Mouse (Mus musculus) kidney, postnatal 14 days (tissue): Measurements from ENCODE around the gene Raly.

Source experiments
- DNase-seq: peaks from one replicate; pipeline ENCODE4 v3.0.0; 2022; ENCODE audit warnings: mixed read lengths

Gene Raly

DNA sequence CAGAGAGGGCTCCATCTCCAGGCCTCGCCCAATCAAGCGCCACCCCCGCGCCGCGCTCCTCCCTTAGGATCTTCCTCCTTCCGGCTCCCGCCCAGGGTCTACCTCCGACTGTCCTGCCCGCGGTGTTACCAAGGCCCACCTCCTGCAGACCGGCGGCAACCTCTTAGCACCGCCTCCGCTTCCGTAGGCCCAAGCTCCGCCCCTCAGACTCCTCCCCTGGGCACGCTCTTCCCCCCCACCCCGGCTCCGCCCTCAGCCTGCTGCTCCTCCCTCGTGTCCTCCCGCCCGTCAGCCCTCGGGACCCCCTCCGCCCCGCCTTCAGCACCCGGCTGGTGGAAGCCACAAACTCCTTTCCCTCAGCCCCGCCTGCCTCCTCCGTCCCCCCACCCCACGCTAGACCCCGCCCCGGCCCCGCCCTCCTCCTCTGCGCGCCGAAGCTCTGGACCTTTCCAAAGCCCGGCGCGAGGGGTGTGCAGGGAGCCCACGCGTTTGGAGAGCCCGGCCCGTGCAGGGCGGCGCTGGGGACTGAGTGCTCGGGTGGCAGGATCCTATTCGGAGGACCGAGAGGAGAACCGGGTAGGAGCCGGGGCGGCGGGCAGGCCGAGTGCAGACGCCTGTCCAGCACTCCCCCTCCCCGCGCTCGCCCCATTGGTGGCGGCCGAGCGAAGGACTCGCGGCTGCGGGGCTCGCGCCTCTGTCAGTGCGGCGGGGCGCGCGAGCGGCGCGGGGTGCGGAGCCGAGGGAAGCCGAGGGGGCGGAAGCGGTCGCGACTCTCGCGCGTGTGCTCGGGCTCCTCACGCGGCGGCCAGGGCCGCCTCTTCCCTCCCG is at the start of gene Raly, which contains the start of gene a:
Gene Raly (plus strand): TSS at position 441 of the 828 bp plus-strand sequence.
Gene a (plus strand): TSS at position 747 of the 828 bp plus-strand sequence.
- peak; percentile 98 for DNase-seq

GRCm38 (mm10) chr2:154742911-154743819 is 47.7 kb upstream of the Raly start:
- DNase-seq, result no peak

DNA sequence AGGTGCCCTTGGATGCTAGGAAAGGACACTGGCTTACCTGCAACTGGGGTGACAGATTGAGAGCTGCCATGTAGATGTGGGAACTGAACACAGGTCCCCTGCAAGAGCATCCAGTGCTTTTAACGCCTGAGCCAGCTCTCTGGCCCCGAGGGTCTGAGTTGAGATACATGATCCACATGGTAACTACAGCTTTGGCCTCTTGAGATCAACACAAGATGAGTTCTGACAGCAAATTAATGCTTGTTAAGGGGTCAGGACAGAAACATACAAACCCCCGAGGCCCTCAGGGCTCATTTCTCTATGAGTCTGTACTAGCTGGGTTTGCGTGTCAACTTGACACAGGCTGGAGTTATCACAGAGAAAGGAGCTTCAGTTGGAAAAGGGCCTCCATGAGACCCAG is 47.0 kb upstream of the Raly start:
- DNase-seq, result no peak

GRCm38 (mm10) chr2:154748383-154748782 is 42.5 kb upstream of the Raly start:
- DNase-seq, result no peak

DNA sequence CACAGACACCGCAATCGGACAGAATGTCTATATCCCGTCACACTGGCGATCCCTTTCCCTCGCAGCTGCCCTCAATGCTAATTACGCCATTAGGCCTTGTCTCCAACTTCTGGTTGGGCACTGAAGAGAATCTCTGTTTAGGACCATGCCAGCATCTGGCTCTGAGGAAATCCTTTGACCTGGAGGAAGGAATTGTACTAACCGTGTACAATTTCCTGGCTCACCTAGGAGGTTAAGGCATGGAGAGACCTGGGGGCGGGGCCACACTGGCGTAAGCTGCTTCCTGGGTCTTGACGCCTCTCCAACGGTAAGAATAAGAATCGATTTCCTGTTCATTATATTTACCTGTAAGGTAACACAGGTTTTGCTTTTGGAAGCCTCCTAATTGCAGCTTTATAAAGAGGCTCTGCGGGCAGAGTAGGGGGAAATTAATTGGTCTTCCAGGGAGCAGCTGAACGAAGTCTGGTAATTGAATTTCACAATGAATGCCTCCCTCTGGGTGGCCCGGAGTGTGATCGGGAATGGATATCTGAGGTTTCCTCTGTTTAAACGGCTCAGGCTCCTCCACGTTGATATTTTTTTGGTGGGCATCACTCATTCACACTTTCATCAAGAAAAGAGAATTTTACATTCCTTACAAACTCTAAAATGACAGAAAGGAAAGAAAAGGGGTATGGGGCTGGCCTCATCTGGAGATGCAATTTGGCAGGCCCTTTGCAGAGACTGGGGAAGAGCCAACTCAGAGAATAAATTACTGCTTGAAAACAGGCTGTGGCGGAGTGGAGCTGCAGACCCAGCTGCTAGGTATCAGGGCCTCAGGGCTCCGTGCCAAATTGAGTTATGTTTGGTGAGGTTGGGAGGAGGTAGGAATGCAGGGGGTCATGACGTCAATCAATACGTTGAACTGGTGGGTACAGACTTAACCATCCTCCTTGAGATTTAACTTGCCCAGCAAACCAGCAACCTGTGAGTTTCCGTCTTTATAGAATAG is 41.6 kb upstream of the Raly start:
- peak; percentile 30 for DNase-seq

- no peak for DNase-seq
Observed at GRCm38 (mm10) chr2:154751924-154752323, 39.0 kb upstream of the Raly start.

- DNase-seq, result no peak
Observed at GRCm38 (mm10) chr2:154754068-154754560, 36.8 kb upstream of the Raly start.

DNA sequence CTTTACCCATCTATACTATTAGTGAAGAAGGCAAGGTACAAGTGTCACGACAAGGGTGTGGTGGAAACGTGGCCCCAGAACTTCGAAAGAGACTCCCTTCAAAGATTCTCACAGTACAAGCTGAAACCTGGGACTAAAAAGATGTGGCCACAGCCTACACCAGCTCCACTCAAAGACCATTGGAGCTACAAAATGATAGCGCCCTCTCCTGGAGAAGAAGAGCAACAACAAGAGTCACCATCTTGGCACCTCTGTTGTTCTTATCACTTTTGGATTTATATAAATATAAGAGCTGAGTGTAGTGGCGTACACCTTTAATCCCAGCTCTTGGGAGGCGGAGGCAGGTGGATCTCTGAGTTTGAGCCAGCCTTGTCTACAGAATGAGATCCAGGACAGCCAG is 35.1 kb upstream of the Raly start:
- DNase-seq, result no peak

DNA sequence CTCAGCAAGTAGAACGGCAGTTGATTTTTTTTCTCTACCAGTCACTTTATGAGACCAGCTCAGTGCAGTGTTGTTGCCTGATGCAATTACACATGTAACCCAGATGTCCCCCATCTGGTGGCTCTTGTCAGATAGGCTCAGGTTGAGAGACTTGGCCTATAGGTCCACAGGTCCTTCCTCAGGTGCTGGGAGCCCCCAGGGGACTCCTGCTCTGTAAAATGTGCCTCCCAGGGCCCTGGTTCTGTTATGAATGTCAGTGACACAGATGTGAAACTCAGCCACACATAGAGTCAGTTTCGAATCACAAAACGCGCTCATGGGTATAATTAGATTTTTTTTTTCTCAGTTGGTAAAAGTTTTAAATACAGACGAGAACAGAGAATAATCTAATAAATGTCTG is 33.2 kb upstream of the Raly start:
- no peak for DNase-seq

DNA sequence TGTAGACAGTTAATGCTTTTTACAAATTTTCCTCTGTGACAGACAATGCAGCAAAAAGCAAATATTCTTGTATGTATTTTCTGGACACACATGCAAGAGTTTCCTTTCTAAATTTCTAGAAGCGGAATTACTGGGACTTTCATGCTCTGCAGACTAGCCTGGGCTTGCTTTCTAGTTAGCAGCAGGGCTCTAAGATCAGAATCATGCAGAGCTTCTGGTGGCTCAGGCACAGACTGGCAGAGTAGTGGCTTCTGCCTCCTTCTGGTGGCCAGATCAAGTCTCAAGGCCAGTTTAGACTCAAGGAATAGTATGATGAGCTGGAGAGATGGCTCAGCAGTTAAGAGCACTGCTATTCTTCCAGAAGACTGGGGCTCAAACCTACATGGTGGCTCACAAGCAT is 32.4 kb upstream of the Raly start:
- DNase-seq, result no peak

- DNase-seq, result no peak
Observed at GRCm38 (mm10) chr2:154763226-154763625, 27.7 kb upstream of the Raly start.

DNA sequence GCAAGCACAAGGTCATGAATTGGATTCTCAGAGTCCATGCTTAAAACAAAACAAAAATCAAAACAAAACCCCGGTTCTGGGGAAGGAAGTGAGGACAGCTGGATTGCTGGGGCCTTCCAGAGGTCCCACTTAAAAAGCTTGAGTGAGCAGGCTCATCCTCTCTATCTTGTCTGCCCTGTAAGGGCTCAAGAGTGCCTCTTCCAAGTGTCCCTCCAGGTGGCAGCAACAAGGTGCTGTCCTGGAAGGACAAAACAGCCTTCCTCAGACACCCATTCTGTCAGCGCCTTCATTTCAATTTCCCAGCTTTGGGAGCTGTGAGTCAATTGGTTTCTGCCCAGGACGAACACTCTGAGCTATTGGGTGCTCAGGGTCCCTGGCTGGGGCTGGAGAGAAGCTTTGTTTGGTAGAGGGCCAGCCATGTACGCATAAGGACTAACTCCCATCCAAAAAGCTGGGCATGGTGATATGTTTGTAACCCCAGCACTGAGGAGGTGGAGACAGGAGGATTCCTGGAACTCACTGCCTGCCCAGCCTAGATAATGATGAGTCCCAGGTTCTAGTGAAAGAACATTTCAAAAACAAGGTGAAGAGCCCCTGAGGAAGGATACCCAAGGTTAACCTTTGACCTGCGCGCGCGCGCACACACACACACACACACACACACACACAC is 25.9 kb upstream of the Raly start:
- no peak for DNase-seq

GRCm38 (mm10) chr2:154765554-154766008 is 25.3 kb upstream of the Raly start:
- DNase-seq, result peak; percentile 35

GRCm38 (mm10) chr2:154767051-154767450 is 23.8 kb upstream of the Raly start:
- DNase-seq, result no peak

- DNase-seq, result no peak
Observed at GRCm38 (mm10) chr2:154769930-154770329, 21.0 kb upstream of the Raly start, which contains the start of gene Gm14214. Gm14214 (minus strand) TSS chr2:154770030.

GRCm38 (mm10) chr2:154771604-154772003 is 19.3 kb upstream of the Raly start:
- DNase-seq, result no peak

DNA sequence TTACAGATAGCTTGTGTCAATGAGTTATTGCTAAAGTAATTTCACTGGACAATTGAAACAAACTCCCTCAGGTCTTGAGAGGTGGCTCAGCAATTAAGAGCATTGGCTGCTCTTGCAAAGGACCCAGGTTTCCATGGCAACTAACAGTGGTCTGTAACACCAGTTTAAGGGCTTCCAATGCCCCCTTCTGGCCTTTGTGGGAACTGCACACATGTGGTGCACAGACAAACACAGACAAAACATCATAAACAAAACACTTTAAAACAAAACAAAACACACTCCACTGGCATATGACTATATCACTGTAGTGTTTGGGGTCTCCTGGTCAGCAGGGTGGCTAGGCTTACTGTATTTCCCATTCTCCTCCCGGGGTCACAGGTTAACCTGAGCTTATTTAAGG is 16.9 kb upstream of the Raly start:
- no peak for DNase-seq

DNA sequence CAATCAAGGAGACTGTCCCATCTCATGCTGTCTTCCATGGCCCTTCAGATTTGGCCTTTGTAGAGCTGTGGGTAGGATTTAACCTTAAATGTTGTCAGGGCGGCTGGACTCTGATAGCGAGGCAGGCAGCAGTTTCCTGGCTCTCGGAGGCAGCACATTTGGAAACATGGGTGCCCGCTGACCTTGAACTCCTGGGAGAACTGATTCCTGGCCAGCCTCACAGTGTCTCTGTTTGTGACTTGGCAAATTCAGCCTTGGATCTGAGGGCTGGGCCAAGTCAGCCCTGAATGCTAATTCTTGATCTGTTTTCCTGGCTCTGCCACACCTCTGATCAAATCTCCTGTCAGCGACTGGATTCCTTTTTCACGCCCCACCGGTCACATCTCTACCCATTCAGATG is 14.4 kb upstream of the Raly start:
- no peak for DNase-seq

DNA sequence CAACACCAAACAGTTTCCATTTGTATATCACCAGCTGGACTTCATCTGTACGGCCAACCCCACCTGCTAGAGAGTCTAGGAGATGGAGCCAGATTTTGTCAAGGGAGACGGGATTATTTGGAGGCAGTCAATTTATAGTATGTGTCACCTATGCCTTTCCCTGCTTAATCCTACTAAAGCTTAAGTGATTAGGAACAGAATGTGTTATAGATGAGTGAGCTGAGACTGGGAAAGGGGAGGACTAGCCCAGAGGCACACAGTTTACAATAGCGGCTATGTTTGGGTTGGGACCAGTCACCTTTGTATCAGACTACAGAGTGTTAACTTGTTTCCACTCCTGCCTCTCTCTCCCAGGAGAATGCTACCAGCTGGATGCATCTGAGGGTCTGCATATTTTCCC is 11.2 kb upstream of the Raly start:
- DNase-seq, result no peak

DNA sequence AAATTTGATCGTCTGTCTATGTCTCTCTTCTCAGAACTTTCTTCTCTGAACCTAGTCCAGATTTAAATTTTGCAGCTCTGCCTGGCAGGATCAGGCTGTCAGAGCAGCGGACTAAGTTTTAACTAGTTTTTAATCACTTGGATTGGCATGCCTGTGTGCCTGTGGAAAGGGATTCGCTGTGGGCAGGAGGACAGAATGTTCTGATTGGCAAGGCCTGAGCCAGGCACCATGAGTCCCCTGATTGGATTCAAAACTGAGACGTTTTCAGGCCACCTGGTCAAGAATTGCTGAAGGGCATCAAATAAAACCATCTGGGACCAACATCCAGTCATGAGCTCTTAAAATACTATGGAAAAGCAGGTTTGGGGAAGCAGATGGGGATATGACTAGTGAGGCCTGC is 8.5 kb upstream of the Raly start:
- no peak for DNase-seq

DNA sequence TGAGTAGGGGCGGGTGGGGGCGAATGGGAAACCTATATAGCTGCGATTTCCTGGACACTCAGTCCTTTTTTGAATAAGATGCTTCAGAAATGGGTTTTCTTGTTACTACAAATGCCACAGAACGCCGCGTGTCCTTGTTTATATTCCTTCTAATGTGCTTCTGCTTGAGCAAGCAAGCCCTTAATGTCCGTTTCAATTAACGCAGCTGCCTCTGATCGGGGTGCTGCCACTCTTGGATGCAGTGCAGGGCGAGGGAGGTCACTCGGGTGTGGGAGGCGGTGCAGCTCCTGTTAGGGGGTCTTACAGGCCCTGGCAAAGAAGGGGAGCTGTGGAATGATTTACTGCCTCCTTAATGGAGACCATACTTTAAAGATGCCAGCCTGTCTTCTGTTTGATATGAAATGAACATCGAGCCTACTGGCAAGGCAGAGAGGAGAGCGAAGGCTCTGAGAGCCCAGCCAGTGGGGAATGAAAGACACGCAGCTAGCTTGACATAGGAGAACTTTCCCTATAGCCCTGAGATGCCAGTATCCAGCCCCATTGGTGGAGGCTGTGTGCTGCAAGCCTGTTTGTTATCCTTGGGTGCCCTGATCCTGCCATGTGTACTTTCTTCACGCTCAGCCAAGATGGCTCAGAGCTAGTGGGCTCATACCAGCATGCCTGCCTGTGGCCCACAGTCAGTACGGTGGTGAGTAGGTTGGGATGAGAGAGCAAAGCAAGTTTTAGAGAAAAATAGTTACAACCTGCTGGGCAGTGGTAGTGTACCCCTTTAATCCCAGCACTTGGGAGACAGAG is 7.8 kb upstream of the Raly start:
- DNase-seq, result no peak
